8 mouse cellular contexts compared by ENCODE assay signal in the genomic region with DNA sequence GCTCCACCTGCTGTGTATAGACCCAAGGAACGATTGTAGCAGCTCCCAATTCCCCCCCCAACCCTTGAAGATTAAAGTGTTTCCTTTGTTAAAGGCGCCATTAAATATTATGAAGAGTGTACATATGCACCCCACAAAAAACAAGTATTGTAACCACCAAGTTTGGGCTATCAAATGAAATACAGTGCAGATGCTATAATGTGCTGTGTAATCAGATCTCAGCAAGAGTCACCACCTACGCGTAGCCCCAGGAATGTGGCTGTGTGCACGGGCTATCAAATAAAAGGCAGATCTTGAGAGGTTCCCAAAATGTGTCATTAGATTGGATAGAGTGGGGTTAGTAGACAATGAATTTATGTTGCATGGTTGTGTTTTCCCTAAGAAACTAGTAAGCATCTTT. TPM values are rescaled to one million over a fixed set of nuclear protein-coding genes. Genes with fewer than 3 reads are reported as not detected.
A peak's percentile ranks its signal among the peaks of the same experiment; 100 is the strongest.
DNase-seq lines count a peak whose midpoint lies in the region; ATAC-seq and TF ChIP-seq lines count a peak whose summit lies in the region.

No protein-coding gene starts in this region.

- peaks cover 9% of the 10 kb centered on the region; the same call in 1 of the 2 replicates for H3K36me3 ChIP-seq in embryonic facial prominence, embryonic 12.5 days
- no peaks in the 10 kb centered on the region for H3K36me3 ChIP-seq in limb, embryonic 11.5 days (ENCODE audit: control insufficient read depth, insufficient read depth, low read length)
- H3K36me3 ChIP-seq in neural tube, embryonic 14.5 days (ENCODE audit: control insufficient read depth, insufficient read depth, low read length) = no peaks in the 10 kb centered on the region; the same call in 1 of the 2 replicates

- H3K4me2 ChIP-seq in embryonic facial prominence, embryonic 12.5 days (replicated peaks) = peak overlapping the region; percentile 70
- H3K4me2 ChIP-seq in limb, embryonic 11.5 days (ENCODE audit: low read depth, severe bottlenecking) = peak overlapping the region; percentile 86
- H3K4me2 ChIP-seq in neural tube, embryonic 14.5 days (ENCODE audit: low read depth, low read length) = peak overlapping the region; percentile 79

- H3K27me3 ChIP-seq in embryonic facial prominence, embryonic 12.5 days = no peaks in the 10 kb centered on the region
- no peaks in the 10 kb centered on the region for H3K27me3 ChIP-seq in limb, embryonic 11.5 days (ENCODE audit: control insufficient read depth, insufficient read depth, low read length)
- H3K27me3 ChIP-seq in neural tube, embryonic 14.5 days (ENCODE audit: control insufficient read depth, insufficient read depth, low read length) = no peaks in the 10 kb centered on the region

- no peaks in the 10 kb centered on the region for H3K9me3 ChIP-seq in embryonic facial prominence, embryonic 12.5 days
- H3K9me3 ChIP-seq in limb, embryonic 11.5 days (ENCODE audit: control insufficient read depth, low read length) = no peaks in the 10 kb centered on the region
- no peaks in the 10 kb centered on the region for H3K9me3 ChIP-seq in neural tube, embryonic 14.5 days (ENCODE audit: control insufficient read depth, low read length)

- no peak overlapping the region for H3K27ac ChIP-seq in left cerebral cortex, adult 2 months
- H3K27ac ChIP-seq in embryonic facial prominence, embryonic 12.5 days = no peak overlapping the region
- no peak overlapping the region for H3K27ac ChIP-seq in limb, embryonic 11.5 days (replicated peaks; ENCODE audit: low read depth, low read length)
- H3K27ac ChIP-seq in neural tube, embryonic 14.5 days (ENCODE audit: low read depth, low read length) = no peak overlapping the region

- no peak overlapping the region for H3K9ac ChIP-seq in embryonic facial prominence, embryonic 12.5 days
- no peak overlapping the region for H3K9ac ChIP-seq in limb, embryonic 11.5 days (ENCODE audit: low read length)
- peak overlapping the region; percentile 76; the same call in 1 of the 2 replicates for H3K9ac ChIP-seq in neural tube, embryonic 14.5 days (replicated peaks; ENCODE audit: low read depth, low read length)

- 0 out of 2 replicates have a peak, but pooled peaks cover 4% of the 10 kb centered on the region for H3K4me1 ChIP-seq in embryonic facial prominence, embryonic 12.5 days
- 0 out of 2 replicates have a peak, but pooled peaks cover 2% of the 10 kb centered on the region for H3K4me1 ChIP-seq in limb, embryonic 11.5 days (ENCODE audit: control insufficient read depth, insufficient read depth, low read length)
- peaks cover 12% of the 10 kb centered on the region for H3K4me1 ChIP-seq in neural tube, embryonic 14.5 days (ENCODE audit: control insufficient read depth, insufficient read depth, low read length)

- peak overlapping the region; percentile 82 for H3K4me3 ChIP-seq in left cerebral cortex, adult 2 months
- peak overlapping the region; percentile 68 for H3K4me3 ChIP-seq in embryonic facial prominence, embryonic 12.5 days
- peak overlapping the region; percentile 75 for H3K4me3 ChIP-seq in limb, embryonic 11.5 days (ENCODE audit: low read depth, low read length)
- peak overlapping the region; percentile 83 for H3K4me3 ChIP-seq in neural tube, embryonic 14.5 days (ENCODE audit: low read depth, low read length)

- no peak for ATAC-seq in embryonic facial prominence, embryonic 12.5 days (ENCODE audit: insufficient number of reproducible peaks, insufficient read depth, low FRiP score, low TSS enrichment)
- no peak for ATAC-seq in limb, embryonic 11.5 days (ENCODE audit: insufficient number of reproducible peaks, low FRiP score, low TSS enrichment, low read depth)
- ATAC-seq in neural tube, embryonic 14.5 days (ENCODE audit: low read depth) = no peak

- WGBS in embryonic facial prominence, embryonic 12.5 days = 21% methylated on average over 5 of the region's 5 CpGs
- 35% methylated on average over 5 of the region's 5 CpGs for WGBS in limb, embryonic 11.5 days
- 7% methylated on average over 5 of the region's 5 CpGs for WGBS in neural tube, embryonic 14.5 days

- no peak for DNase-seq in left cerebral cortex, adult 2 months (ENCODE audit: extremely low spot score in 1 of 2, low spot score in 2 of 2)
- no peak for DNase-seq in left cerebral cortex, postnatal 10 days (ENCODE audit: extremely low spot score in 1 of 2, low spot score in 2 of 2)
- DNase-seq in limb, embryonic 11.5 days (ENCODE audit: low spot score) = no peak
- no peak for DNase-seq in gastrocnemius, postnatal 14 days
- no peak for DNase-seq in adrenal gland, adult (ENCODE audit: inconsistent age in 2 of 2, low spot score in 1 of 2)
- no peak for DNase-seq in ovary, postnatal 36 days (ENCODE audit: low spot score)

- no peak for TF ChIP-seq CTCF in left cerebral cortex, adult 2 months (IDR thresholded peaks at IDR 0.05)

- intact Hi-C loops in left cerebral cortex, adult 2 months (cut with DNase I) = no loop called here
- intact Hi-C loops in left cerebral cortex, postnatal 10 days (cut with DNase I) = no loop called here
- intact Hi-C loops in gastrocnemius, postnatal 14 days (cut with DNase I; ENCODE audit: low total_unique reads) = no loop called here

RNA-seq across cellular contexts. Expression of gene Map3k13, which starts 0.9 kb away (rescaled TPM):
- total RNA-seq in left cerebral cortex, adult 2 months (2021) = 10 to 100 TPM; 15.3 to 19.0 TPM
- total RNA-seq in left cerebral cortex, postnatal 10 days (2021) = 10 to 100 TPM; 11.3 to 12.2 TPM
- 1.5 and 2.0 TPM in 2 replicates for polyA plus RNA-seq in embryonic facial prominence, embryonic 12.5 days (2016; fragmentation: Nextera tagmentation; extraction: Ambion mirVana)
- 1.3 TPM in 2 replicates for polyA plus RNA-seq in limb, embryonic 11.5 days (2014; fragmentation: Nextera tagmentation; extraction: Ambion mirVana)
- polyA plus RNA-seq in neural tube, embryonic 14.5 days (2014; fragmentation: Nextera tagmentation; extraction: Ambion mirVana) = 10.7 and 13.0 TPM in 2 replicates
- total RNA-seq in gastrocnemius, postnatal 14 days (2021) = under 1 TPM; 0.41 to 0.44 TPM

RNA-seq across cellular contexts. Expression of gene Ehhadh, which starts 7.5 kb away (rescaled TPM):
- total RNA-seq in left cerebral cortex, adult 2 months (2021) = 1 to 10 TPM; 1.3 to 2.0 TPM
- 1 to 10 TPM; 1.4 to 1.9 TPM for total RNA-seq in left cerebral cortex, postnatal 10 days (2021)
- 2.0 and 2.4 TPM in 2 replicates for polyA plus RNA-seq in embryonic facial prominence, embryonic 12.5 days (2016; fragmentation: Nextera tagmentation; extraction: Ambion mirVana)
- polyA plus RNA-seq in limb, embryonic 11.5 days (2014; fragmentation: Nextera tagmentation; extraction: Ambion mirVana) = 2.4 and 2.8 TPM in 2 replicates
- polyA plus RNA-seq in neural tube, embryonic 14.5 days (2014; fragmentation: Nextera tagmentation; extraction: Ambion mirVana) = 2.0 and 2.4 TPM in 2 replicates
- total RNA-seq in gastrocnemius, postnatal 14 days (2021) = 1 to 10 TPM; 3.2 to 3.7 TPM

Comparison
In these comparisons a context has a peak if more than half of its experiments do, and no peak if none do; other contexts are left out.
1. RNA of gene Map3k13, which starts 0.9 kb away (total RNA-seq): 15.3 to 19.0 TPM in left cerebral cortex, adult 2 months and 11.3 to 12.2 TPM in left cerebral cortex, postnatal 10 days; 0.41 to 0.44 TPM in gastrocnemius, postnatal 14 days; every median in the first group is over 4 times any median in the second.
2. Peak in every context shown above with its lines, with median percentiles within 50 percentile points of each other: H3K4me3 ChIP-seq and H3K4me2 ChIP-seq.